Mouse (Mus musculus) ovary, postnatal 14 days (tissue): ENCODE results near the gene Rftn2.
"Not testable (repeated sequence)": the region's sequence is repeated elsewhere in the genome, so short reads cannot be mapped to it uniquely, and the experiment has no call there.

Experiments used
- DNase-seq: peaks from one replicate; pipeline ENCODE4 v3.0.0; 2022; ENCODE audit warnings: low spot score

The Rftn2 gene

DNA sequence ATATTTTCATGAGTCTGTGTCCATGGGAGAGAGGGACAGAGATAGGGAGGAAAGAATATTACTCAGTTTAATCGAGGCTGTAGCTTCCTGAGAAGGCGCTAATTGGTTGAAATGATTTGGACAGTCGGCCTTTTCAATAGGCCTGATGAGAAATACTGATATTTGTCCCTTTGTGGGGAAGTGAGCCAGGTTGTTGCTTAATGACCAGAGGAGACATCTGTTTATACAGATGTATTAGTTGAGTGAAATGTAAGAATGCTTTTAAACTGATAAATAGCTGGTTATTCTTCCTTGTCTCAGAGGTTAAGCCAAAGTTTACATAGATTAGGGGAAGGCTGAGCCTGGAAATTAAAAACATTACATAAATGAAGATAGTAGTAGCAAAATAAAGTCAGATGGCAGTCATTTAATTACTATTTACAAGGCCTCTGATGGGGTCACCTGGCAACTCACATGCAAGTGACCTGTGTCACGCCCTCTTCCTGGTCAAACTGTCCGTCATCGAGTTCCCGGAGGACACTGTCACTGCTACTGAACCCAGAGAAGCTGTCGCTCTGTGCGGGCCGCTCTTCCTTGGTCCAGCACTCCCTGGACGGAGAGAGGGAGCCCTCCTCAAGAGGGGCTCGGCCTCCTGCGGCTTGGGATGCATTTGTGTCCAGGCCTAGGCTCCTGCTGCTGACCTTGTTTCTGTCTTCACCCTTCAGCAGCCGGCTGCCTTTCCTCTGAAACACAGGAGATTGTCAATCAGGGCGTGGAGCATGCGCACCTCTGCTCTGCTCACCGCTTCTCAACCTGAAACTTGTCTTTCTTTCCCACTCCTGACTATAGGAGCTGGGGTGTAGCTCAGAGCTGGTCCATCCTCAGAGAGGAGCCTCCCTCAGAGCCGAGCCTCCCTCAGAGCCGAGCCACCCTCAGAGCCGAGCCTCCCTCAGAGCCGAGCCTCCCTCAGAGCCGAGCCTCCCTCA lies 54.9 kb downstream of the Rftn2 start:
- DNase-seq, result no peak

DNA sequence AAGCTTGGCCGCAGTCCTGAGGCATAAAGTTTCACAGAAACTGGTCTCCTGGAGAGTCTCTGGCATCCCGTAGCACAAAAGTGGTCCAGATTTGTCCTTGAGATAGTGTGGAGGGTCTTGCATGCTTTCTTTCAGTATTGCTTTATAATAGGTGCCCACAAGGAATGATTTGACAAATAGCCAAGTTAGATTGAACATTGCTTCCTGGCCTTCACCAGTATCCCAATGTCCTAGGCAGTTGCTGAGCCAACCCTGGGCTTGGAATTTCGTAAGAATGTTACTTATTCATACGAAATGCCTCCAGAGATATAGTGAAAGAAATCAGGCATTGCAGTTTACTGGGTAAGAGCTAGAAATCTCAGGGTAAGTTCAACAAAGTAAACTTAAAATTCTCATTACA lies 58.0 kb downstream of the Rftn2 start:
- DNase-seq, result no peak

GRCm38 (mm10) chr1:55167560-55167959 lies 59.0 kb downstream of the Rftn2 start:
- DNase-seq, result no peak

GRCm38 (mm10) chr1:55164005-55164404 lies 62.6 kb downstream of the Rftn2 start:
- DNase-seq, result no peak

DNA sequence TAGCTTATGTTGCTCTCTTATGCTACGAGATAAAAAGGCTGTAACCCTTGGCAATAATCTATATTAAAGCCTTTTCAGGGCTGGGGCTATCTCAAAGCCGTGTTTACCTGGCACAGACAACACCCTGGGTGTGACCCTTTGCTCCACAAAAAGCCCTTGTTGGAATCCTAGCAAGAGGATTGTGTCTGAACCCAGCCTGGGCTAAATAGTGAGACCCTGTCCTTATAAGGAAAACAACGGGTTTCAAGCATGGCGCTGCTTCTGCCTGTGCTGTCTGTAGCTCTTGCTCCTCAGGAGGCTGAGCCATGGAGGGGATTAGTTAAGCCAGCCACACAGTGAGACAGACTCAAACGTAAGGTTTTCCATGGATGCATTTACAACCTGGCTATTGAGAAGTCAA lies 63.8 kb downstream of the Rftn2 start:
- DNase-seq, result no peak

- no peak for DNase-seq
These were observed 64.7 kb downstream of the Rftn2 start for GRCm38 (mm10) chr1:55161895-55162294.

DNA sequence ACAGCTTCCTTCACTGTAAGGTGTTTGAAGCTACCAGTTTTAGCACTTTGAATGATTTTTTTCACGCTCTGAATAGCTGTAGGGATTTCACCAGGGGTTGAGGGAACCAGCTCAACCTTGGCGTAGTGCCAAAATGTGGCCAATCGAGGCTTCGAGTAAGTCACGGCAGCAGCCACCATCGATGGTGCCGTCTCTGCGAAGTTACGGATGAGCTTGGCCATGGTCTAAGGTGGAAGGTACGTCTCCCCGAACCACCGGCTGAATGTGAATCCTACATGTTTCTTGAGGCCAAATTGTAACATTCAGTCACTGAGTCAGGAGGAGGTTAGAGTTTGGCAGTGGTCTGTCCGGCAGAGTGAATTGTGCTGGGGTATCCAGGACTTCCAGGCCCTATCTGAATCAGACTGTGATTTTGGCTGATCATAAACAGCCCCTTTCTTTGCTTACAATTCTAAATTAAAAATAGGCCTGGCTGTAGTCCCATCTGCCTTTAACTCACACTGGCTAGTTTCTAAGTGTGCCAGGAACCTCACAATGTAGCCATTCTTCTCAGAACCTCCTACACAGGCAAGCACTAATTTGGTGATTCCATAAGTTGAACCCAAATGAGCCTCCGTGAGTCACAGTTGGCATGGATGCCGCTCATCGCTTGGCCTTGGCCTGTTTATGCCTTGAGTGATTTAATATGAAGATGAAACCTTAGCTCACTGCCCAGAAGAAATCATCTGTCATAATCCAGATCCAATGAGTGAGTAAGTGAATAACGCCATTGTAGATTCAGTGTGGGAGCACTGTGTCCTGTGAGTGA lies 65.5 kb downstream of the Rftn2 start:
- DNase-seq, result no peak

DNA sequence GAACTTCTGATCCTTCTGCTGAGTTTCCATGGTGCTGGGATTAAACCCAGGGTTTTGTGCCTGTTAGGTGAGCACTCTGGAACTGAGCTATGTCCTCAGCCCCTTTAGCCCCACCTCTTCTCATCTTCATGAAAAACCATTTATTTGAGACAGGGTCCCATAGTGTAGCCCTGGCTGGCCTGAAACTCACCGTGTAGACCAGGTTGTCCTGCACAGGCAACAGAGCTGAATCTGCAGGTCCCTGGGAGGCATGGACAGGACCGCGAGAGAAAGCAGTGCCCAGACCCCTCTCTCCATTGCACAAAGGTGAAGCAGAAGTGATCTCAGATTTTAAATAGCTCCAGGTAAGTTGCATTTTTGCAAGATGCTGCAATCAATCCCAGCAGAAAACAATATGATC lies 66.4 kb downstream of the Rftn2 start:
- no peak for DNase-seq

DNA sequence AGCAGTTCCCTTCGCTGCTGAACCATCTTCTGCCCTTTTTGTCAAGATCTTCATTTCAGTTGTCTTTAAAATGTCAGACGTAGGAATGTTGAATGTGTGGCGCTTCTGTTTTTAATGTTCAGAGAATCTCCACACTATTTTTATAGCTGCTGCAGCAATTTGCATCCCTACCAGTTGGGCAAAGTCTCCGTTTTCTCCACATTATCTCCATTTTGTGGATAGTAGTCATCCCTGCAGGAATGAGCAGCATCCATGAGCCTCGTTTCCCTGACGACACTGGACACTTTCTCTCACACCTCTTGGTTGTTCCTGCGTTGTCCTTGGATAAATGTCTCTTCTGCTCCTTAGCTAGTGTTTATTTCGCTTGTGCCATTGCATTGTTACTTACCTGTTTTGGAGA lies 67.8 kb downstream of the Rftn2 start:
- DNase-seq, result no peak

DNA sequence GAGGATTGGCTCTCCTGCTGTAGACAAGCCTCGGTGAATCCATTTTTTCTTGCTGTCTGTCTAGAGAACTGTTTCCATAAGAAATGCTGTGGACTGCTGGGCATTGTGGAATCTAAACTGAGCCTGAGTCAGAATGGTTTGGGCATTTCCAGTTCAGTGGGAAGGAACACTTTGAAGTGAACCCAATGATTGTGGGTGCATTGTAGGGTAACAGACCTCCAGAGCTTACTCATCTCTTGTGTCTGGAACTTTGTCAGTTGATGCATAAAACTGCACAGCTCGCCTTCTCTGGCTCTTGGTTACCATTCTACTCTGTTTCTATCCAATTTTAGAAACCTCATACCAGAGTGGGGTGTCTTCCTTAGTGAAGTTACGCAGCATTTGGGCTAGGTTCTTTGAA lies 68.4 kb downstream of the Rftn2 start:
- DNase-seq, result no peak

DNA sequence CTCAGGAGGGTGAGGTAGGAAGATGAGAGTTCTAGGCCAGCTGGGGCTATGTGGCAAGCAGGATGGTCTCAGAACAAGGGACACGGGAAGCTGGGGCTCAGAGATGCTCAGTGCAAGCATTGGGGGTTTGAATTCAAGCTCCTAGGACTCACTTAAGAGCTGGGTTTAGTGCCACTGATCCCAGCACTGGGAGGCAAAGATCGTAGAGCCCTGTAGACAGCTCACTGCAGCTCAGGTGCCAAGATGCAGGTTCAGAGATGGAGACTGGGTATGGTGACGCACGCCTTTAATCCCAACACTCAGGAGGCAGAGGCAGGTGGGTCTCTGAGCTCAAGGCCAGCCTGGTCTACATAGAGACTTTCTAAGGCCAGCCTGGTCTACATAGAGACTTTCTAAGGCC lies 69.3 kb downstream of the Rftn2 start:
- no peak for DNase-seq

GRCm38 (mm10) chr1:55145556-55145955 lies 81.0 kb downstream of the Rftn2 start:
- no peak for DNase-seq

GRCm38 (mm10) chr1:55144338-55144737 lies 82.2 kb downstream of the Rftn2 start:
- no peak for DNase-seq

GRCm38 (mm10) chr1:55135846-55136245 lies 90.7 kb downstream of the Rftn2 start:
- no peak for DNase-seq

GRCm38 (mm10) chr1:55134301-55134700 lies 92.3 kb downstream of the Rftn2 start:
- DNase-seq, result no peak

DNA sequence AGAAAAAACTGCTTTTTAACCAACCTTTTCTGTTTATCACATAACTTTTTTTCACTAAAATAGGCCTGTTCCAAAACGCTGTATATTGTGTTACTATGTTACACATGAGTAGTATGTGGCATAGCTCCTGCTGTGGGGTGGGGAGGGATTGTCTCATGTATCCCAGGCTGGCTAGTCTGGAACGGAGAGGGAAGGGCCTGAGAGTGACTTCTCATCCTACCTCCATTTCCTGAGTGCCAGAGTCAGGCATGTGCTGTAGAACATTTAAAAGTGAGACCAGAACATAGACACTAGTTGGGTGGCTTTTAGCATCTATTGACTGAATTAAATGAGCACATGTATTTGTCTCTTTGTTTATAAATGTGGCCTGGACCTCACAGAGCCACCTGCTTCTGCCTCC lies 93.4 kb downstream of the Rftn2 start:
- DNase-seq, result no peak

DNA sequence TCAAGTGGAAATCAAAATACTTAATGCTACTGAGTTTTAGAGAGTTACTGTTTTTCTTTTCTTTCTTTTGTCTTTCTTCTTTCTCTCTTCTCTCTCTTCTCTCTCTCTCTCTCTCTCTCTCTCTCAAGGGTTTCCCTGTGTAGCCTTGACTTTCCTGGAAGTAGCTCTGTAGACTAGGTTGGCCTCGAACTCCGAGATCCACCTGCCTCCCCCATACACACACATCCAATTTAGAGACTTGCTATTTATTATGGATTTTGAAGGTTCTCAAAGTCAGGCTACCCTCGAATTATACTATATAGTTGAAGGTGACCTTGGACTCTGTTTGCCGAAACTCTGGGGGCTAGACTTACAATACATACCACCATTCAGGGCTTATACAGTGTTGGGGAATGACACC lies 94.3 kb downstream of the Rftn2 start:
- DNase-seq, result no peak

DNA sequence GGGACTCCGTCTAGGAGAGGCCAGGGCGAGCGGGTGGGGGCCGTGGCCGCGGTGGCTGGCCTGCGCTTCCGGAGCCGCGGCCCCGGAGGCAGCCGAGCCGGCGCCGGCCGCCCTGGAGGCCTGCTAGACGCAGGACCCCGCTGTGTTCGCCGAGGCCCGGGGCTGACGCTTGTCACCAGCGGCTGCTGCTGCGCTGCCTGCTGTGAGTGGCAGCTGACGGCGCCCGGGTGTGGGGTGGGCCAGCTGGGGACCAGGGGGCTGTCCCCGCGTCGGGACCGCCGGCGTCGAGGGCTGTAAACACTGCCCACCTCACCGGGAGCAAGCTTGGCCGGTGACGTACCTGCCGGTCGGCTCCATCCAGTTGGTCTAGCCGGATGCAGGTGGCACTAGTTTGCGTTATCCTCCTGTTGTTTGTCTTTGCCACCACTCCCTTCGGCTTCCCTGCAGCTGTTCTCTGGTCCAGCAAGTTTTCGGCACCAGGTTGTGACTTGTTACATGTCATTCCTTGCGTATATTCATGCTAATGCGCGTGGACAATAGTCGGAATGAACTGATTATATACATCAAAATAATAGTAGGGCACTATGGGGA lies 95.1 kb downstream of the Rftn2 start:
- no peak for DNase-seq

GRCm38 (mm10) chr1:55130943-55131401 lies 95.6 kb downstream of the Rftn2 start, which contains the start of gene Mob4:
Gene Mob4 (plus strand): TSS chr1:55131231.
- DNase-seq, result peak; percentile 91

DNA sequence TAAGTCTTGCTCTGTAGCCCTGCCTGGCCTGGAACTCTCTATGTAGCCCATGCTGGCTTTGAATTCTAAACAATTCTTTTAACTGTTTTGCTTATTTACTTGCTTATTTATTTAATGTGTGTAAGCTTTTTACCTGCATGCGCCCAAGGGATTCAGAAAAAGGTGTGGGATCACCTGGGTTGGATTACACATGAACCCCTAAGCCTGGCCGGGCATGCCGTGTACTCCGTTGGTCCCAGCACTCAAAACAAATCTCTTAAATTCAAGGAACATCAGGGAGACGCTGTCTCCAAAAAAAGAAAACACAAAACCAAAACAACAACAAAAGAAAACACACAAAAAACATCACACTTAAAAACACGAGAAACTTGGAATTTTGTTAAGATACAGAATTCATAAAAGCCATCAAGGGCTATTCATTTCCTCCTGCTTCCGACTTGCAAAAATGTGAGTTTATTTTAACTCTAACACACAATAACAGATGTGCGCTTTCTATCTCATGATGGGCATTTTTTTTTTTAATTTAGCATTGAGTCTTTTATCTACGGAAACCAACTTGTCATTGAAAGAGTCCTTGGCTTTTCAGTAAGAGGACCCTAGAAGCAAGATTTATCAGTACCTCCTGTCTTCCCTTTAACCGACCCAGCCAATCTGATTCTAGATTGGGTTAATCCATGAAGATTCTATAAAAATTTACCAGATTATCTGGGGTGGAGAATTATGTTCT lies 96.2 kb downstream of the Rftn2 start:
- no peak for DNase-seq

DNA sequence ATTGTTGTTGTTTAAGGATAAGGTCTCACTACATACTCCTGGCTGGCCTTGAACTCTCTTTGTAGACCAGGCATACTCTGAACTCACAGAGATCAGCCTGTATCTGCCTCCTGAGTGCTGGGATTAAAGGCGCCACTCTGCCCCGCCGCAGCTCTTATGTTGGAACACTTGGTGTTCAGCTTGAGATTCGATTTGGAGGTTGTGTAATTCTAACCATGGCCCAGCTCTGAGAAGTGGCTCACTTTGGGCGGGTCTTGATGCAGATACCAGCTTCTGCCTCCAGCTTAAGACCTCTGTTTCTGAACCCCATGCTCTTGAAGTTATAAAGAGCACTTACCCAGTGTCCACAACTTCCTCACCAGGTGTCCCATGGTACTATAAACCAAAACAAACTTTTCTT lies 96.9 kb downstream of the Rftn2 start:
- DNase-seq, result no peak

GRCm38 (mm10) chr1:55124136-55124535 lies 102.4 kb downstream of the Rftn2 start:
- not testable (repeated sequence) for DNase-seq
